Mouse (Mus musculus) olfactory bulb, adult 2 months (tissue): Measurements from ENCODE around the gene Uty. TPM values are rescaled to one million over a fixed set of nuclear protein-coding genes. Genes with fewer than 3 reads are reported as not detected.

Source experiments
- H3K27ac ChIP-seq: fragments of 200-500 bp; 2 replicates; pipeline ENCODE4 v1.5.1; 2012; ENCODE audit warnings: low read depth, low read length; ENCODE audit not compliant: insufficient read depth
- H3K4me1 ChIP-seq: fragments of 200-500 bp; 2 replicates; pipeline ENCODE4 v1.6.1; 2012; ENCODE audit warnings: low read length; ENCODE audit not compliant: control insufficient read depth, insufficient read depth
- H3K4me3 ChIP-seq: fragments of 200-500 bp; 2 replicates; pipeline ENCODE4 v1.5.1; 2012; ENCODE audit warnings: mild to moderate bottlenecking, low read depth, low read length, moderate library complexity; ENCODE audit not compliant: insufficient read depth
- CTCF ChIP-seq: fragments of 200-500 bp; IDR thresholded peaks from 2 replicates; pipeline ENCODE4 v1.5.1; 2012; ENCODE audit warnings: low read depth, mild to moderate bottlenecking, low read length, moderate library complexity; ENCODE audit not compliant: insufficient read depth
- POLR2A ChIP-seq: fragments of 200-500 bp; IDR thresholded peaks from 2 replicates; pipeline ENCODE4 v1.6.1; 2012; ENCODE audit warnings: mild to moderate bottlenecking, low read depth, low read length, moderate library complexity; ENCODE audit not compliant: insufficient read depth
- WGBS: fragments of 180-500 bp; shearing (Covaris S2); methylation state at CpG from one replicate; pipeline ENCODE4 v1.1.7; 2018; 5-methylcytosine and 5-hydroxymethylcytosine counted together
- polyA plus RNA-seq: library from polyadenylated mRNA; stranded (reverse); fragments of >200 nt; gene quantifications from 2 replicates; pipeline ENCODE4 v1.2.4, GENCODE M21; 2012; ENCODE audit warnings: low replicate concordance; ENCODE audit not compliant: missing spikeins, insufficient read depth, insufficient read length

Uty gene
- polyA plus RNA-seq: not detected in 2 replicates

GRCm38 (mm10) chrY:1245426-1245863 is at the start of gene Uty:
Gene Uty (minus strand): TSS chrY:1245759.
- peak within 1 kb of the TSS; percentile 69 for H3K4me3 ChIP-seq
- H3K4me1 ChIP-seq: no peaks in the 10 kb centered on the region
- 1% methylated on average over 20 of the region's 21 CpGs for WGBS
- TF ChIP-seq CTCF (no peak), POLR2A (no peak)
- H3K27ac ChIP-seq: peak within 1 kb of the TSS; percentile 64

GRCm38 (mm10) chrY:1293708-1294107 is 48.1 kb upstream of the Uty start:
- no peak overlapping the region for H3K4me3 ChIP-seq
- TF ChIP-seq POLR2A: no peak
- no peak for TF ChIP-seq CTCF
- no peaks in the 10 kb centered on the region for H3K4me1 ChIP-seq
- H3K27ac ChIP-seq: no peak overlapping the region

GRCm38 (mm10) chrY:1286171-1286795 is 40.7 kb upstream of the Uty start, which contains the start of gene Ddx3y:
Gene Ddx3y (minus strand): TSS chrY:1286629.
- Histone ChIP-seq H3K4me3 (peak within 1 kb of the TSS; percentile 51), H3K4me1 (no peaks in the 10 kb centered on the region), H3K27ac (peak within 1 kb of the TSS; percentile 78)
- TF ChIP-seq CTCF (no peak), POLR2A (no peak)
- WGBS: 4% methylated on average over 31 of the region's 31 CpGs

GRCm38 (mm10) chrY:1285735-1286134 is 40.2 kb upstream of the Uty start:
- H3K4me3 ChIP-seq: peak overlapping the region; percentile 51
- no peaks in the 10 kb centered on the region for H3K4me1 ChIP-seq
- TF ChIP-seq POLR2A: no peak
- no peak for TF ChIP-seq CTCF
- H3K27ac ChIP-seq: peak overlapping the region; percentile 78
- WGBS: 2% methylated on average over 12 of the region's 12 CpGs

DNA sequence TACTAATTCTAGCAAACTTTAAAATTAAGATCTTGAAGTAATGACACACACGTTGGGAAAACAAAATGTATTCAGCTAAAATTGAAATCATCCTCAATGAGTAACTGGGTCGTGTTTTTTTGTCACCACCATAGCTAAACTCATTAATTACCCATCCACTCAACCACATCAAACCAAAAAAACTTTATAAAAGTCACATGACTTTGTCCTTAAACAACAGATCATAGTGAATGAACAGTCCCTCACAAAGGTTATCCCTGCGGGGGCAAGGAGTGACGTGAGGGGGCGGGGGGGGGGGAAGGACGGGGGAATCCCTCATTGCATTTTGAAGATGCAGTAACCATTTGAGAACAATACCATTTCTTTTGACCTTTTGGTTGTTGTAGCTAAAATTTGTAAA is 558 bp upstream of the Uty start:
- Histone ChIP-seq H3K4me3 (no peak overlapping the region), H3K27ac (no peak overlapping the region), H3K4me1 (no peaks in the 10 kb centered on the region)
- 30% methylated on average over 6 of the region's 6 CpGs for WGBS
- TF ChIP-seq POLR2A (no peak), CTCF (no peak)

- peak overlapping the region; percentile 64 for H3K27ac ChIP-seq
- no peak for TF ChIP-seq CTCF
- TF ChIP-seq POLR2A: no peak
- H3K4me3 ChIP-seq: peak overlapping the region; percentile 69
- H3K4me1 ChIP-seq: no peaks in the 10 kb centered on the region
- WGBS: 0% methylated on average over 9 of the region's 9 CpGs
Observed at GRCm38 (mm10) chrY:1244940-1245339, 619 bp downstream of the Uty start.

GRCm38 (mm10) chrY:1244421-1244820 is 1.1 kb downstream of the Uty start:
- 57% methylated on average over 5 of the region's 5 CpGs for WGBS
- Histone ChIP-seq H3K27ac (no peak overlapping the region), H3K4me1 (no peaks in the 10 kb centered on the region), H3K4me3 (no peak overlapping the region)
- TF ChIP-seq CTCF (no peak), POLR2A (no peak)

DNA sequence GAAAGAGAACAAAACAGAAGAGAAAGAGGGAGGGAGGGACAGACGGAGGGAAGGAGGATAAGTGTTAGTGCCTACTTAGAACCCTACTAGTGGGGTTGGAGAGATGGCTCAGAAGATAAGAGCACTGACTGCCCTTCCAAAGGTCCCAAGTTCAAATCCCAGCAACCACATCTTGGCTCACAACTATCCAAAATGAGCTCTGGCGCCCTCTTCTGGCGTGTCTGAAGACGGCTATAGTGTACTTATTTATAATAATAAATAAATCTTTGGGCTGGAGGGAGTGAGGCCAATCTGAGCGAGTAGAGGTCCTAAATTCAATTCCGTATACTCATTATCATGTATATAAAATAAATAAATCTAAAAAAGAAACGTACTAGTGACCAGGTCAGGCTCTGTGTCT is 25.6 kb downstream of the Uty start:
- no peak overlapping the region for H3K4me3 ChIP-seq
- no peak for TF ChIP-seq CTCF
- TF ChIP-seq POLR2A: no peak
- no peaks in the 10 kb centered on the region for H3K4me1 ChIP-seq
- 85% methylated on average over 7 of the region's 7 CpGs for WGBS
- no peak overlapping the region for H3K27ac ChIP-seq

DNA sequence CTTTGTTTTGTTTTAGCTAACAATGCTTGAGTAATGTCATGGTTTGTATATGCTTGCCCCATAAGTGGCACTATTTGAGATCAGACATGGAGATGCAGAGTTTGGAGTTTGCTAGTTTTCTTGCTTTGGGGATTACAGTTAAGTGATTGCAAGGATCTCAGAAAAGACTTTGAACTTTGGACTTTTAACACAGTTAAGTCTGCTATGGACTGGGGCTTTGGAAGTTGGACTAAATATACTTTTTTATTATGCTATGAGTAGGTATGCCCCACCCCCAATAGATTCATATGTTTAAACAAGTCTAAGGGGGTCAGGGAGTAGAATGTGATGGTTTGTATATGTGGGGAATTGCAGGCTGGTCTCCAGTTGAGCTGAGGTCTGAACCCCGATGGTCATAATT is 67.1 kb downstream of the Uty start:
- H3K4me3 ChIP-seq: no peak overlapping the region
- TF ChIP-seq POLR2A: no peak
- TF ChIP-seq CTCF: no peak
- no peaks in the 10 kb centered on the region for H3K4me1 ChIP-seq
- no peak overlapping the region for H3K27ac ChIP-seq
- 100% methylated on average over 1 of the region's 1 CpGs for WGBS
